Mouse (Mus musculus) retina, postnatal 7 days (tissue): ENCODE measurements at regions not wholly inside any gene's neighbourhood (a gene's known extent, or its start where the extent isn't known, plus 50 kb on each side); places are given as distances from the start of the nearest gene placed in this dataset.

Source experiments
- DNase-seq: peaks from one replicate; pipeline ENCODE4 v3.0.0-alpha.2; 2012; ENCODE audit warnings: low read depth, low spot score

DNA sequence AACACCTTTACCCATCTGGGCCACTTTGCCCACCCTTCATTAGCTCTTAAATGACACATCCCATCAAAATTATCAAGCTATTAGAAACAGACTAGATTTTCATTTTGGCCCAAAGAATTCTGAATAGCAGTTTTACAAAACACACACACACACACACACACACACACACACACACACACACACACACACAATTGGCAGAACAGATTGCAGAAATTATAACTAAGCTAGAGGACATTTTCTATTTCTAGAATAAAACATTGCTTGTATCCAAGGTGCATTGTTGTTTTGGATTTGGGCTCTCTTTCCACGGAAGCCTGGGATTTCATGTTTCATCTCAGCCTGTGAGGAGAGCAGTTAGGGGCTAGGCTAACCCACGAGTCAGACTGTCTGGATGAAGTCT, 455.1 kb downstream of the Etnk1 start:
- no peak for DNase-seq

DNA sequence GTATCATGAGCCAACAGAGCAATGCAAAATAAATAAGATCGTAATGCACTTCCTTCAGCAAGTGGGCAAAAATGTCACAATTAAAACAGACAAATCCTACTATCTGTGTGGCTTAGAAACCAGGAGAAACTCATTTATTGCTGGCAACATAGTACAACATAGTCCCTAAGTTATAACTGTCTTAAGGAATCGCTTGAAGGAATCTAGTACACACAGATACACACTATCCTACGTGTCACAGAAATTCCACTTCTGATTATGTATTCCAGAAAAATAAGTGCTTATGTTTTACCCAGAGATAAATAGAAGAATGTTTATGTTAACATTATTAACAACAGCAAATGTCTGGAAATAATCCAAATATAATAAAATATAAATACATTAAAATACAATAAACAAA, 457.9 kb downstream of the Etnk1 start:
- DNase-seq, result no peak

DNA sequence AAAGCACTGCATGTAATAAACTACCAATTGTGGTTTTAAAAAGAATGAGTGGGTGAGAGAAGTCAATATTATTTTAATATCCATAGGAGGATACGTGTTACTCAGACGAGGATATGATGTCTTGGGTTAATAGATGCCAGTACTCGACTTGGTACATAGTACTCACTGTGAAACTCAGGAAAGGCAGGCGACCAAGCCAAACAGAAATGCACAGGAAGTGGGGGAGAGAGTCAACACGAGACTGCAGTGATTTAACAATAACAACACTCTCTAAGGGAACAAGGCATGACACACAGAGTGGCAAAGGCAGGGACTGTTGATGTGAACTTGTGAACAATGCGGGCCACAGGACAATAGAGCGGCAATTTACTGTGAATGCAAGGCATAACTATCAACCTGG, 464.6 kb downstream of the Etnk1 start:
- DNase-seq, result no peak

GRCm38 (mm10) chr6:143633710-143634109, 466.7 kb downstream of the Etnk1 start:
- no peak for DNase-seq

GRCm38 (mm10) chr6:143634334-143634733, 467.3 kb downstream of the Etnk1 start:
- no peak for DNase-seq

DNA sequence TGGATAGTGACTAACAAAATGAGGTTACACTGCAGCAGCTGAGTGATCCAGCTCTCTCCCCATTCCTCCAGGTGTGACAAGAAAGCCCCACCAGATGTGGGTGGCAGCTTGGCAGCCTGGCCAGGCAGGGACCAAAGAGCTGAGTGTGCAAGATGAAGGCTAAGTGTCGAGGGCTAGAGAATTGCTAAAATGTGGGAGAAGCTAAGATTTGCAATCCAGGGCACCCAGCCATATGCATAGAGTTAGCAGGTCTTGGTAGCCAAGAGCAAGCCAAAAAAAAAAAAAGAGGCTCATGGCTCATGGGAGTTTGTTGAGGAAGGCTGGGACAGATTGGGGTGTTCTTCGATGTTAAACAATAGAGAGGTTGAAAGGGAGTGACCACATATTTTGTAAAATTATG, 468.0 kb downstream of the Etnk1 start:
- DNase-seq, result no peak

GRCm38 (mm10) chr6:143640652-143641051, 473.6 kb downstream of the Etnk1 start:
- no peak for DNase-seq

DNA sequence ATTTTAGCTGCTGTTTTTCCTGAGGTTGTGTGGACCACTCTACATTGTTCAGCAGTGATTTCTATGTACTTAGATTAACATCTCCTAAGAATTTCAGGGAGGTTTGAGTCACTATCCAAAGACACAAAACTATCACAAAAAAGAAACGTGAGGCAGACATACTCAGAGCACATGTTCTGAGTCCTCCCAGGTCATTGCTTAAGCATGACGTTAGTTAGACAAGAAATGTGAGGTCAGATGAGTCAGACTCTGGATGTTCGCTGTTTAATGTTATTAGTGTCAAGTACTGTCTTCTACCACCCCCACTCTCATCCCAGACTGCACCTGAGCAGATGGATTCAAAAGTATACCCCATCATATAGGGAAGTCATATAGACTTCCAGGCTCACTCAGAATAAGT, 475.0 kb downstream of the Etnk1 start:
- no peak for DNase-seq

DNA sequence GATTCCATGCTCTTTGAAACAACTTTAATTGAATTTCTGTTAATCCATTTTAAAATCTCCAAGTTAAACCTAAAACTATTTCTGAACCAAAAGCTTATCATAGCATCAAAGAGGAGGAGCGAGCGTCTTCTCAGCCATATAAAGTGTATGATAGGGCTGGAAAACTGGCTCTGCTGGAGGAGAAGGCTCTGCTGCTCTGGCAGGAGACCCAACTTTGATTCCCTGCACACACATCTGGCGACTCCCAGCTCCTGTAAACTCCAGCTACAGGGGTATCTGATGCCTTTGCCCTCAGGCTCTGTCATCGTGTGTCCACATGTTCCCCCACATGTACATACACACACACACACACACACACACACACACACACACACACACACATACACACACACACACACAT, 479.0 kb downstream of the Etnk1 start:
- no peak for DNase-seq

DNA sequence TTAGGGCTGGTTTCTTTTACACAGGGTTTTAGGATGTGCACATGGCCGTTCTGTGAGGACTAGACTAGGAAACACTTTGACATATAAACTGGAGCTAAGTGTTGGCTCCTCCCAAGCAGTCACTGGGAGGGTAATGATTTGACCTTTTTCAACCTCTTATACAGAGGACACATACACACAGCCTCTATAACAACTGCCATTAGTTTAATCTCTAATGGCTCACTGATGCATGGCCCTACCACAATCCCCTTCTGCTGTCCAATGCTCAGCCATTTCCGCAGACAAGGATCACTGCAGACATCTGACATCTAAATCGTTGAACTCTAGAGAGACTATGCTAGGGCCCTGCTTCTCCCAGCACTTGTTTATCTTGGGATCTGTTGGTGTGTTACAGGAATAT, 481.5 kb downstream of the Etnk1 start:
- DNase-seq, result no peak

DNA sequence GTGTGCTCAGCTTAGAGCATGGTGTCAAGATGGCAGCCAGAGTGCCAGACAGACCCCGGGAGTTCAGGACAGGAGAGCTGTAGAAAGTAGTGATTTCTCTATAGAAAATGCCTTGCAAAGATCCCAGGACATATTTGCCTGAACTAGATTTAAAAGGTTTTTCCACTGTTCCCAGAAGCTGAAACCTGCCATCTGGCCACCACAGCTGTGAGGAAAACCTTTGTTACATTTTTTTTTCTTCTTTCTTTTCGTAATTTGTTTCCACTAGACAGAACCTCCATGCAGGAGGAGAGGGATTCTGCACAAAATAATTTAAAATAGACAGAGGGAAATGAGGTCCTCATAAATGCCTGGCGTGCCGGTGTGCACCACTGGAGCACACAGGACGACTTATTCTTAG, 489.6 kb downstream of the Etnk1 start:
- no peak for DNase-seq

DNA sequence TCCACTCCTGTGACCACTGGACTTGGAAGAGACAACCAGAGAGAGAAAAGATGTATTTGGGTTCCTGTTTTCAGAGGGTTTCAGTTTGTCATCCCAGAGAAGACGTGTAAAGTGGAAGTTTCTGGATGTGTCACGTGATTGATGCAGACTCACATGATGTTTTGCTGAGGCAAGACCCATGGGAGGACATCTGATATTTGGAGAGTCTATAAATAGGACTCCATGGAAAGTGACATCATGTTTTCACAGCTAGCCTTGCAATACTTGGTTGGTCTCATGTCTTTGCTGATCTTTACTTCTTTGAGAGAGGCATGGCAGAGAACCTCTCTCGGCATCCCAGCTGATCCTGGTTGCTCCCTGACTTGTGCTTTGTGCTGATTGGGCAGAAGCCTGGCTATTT, 493.8 kb downstream of the Etnk1 start:
- DNase-seq, result no peak

DNA sequence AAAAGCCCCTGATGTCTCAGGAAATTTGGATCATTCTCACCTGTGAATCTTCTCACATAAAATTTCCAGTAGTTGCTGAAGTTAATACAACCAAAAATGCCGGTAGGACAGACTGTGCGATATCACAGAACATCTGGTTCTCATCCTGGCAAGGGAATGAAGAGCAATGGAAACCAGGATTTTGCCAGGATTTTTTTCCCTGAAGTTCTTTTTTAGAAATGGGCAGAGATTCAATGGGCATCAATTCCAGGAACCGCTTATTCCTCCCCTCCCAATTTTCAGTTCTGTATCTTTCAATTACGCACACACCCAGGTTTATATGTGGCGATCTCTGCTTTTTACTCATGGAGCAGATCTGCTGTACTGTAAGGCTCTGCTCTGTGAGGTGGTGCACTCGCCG, 496.3 kb downstream of the Etnk1 start:
- no peak for DNase-seq

DNA sequence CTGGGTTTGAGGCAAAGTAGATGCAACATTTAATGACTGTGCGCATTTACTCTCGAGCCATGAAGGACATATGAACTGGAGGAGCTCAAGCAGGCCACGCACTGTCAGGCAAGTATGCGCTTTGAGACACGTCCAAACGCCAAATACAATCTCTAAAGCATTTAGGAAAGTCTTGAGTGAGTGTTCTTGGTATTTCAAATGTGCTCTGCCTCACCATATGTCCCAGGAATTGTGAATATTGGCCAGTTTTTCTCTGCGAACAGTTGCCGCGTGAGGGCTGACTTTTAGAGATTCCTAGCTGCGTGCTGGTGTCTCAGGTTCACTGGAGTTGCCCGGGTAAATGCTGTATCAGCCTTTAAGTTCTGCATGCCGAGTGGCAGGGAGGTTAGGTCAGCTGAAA, 498.4 kb downstream of the Etnk1 start:
- DNase-seq, result no peak

DNA sequence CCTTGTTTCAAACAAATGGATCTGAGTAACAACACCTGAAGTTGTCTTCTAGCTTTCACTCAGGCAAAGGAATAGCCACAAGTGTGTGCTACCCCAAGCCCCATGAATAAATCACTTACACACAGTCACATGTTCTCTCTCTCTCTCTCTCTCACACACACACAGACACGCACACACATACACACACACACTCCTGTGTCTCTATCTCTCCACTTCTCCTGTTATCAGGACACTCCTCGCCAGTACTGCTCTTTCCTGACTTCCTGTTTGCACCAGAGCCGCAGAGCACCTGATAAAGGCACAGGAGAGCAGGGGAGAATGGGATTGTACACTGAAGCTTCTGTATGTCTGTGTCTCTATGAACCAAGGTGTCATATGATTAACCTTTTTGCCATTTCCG, 501.5 kb downstream of the Etnk1 start:
- DNase-seq, result no peak

DNA sequence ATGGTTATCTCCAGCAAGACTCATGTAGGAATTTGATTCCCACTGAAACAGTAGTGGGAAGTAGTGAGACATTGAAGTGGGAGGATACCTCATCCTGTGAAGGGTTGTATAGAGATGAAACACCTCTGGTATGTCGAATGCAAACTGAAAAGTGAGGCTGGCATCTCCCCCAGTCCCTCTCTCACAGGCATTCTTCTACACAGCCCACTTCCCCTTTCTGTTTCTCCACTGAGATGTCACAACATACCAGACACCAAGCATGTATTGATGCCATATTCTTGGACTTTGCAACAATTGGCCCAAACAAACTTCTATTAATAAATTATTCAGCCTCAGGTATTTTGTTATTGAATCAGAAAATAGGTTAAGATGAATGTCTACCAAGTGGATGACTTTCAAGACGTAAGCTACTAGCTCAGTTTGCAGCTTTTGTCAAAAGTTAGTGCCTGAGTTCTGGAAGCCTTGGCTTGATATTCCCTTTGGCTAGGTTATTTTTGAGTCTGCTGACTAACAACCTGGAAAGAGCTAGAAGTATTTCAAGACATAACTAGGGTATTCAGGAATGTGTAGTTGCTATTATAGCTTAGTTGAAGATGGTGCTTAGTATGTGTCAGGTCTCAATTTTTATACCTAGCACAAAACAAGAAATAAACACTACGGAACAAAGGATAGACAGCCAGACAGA, 502.6 kb downstream of the Etnk1 start:
- no peak for DNase-seq

- DNase-seq, result no peak
Measured at GRCm38 (mm10) chr6:143690131-143690530, 523.1 kb downstream of the Etnk1 start.

- no peak for DNase-seq
Measured at GRCm38 (mm10) chr6:143690866-143691265, 523.8 kb downstream of the Etnk1 start.

DNA sequence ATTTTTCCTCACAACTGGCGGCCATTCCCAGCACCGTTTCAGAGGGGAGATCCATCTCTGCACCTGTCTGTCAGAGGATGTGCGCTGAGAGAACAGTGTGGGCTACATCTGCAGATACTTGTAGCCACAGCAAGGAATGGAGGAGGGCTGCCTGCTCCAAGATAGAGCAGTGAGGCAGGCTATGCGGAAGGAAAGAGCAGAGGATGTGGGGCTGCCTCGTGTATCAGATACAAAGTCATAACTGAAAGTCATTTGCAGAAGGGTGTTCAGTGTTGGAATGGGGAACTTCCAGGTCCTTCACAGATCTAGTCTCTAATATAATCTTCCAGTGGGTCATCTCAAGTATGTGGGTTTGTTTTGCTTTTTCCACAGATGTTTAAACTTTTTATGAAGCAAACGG, 531.0 kb downstream of the Etnk1 start:
- no peak for DNase-seq

DNA sequence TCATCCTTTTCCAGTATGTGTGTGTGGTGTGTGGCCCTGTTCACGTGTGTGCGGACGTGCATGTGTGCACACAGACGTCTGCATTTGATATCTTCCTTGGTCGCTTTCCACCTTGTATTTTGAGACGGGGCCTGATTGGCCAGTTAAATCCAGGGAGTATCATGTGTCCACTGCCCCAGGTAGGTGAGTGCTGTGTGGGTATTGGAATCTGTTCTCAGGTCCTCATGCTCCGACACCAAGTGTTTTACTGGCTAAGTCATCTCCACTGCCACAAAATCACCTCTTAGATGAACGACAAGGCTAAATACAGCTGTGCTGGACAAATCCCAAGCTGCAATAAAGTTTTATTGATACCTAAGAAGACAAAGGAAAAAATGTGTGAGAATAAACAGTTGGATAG, 537.0 kb downstream of the Etnk1 start:
- no peak for DNase-seq

GRCm38 (mm10) chr6:143706451-143706850, 539.4 kb downstream of the Etnk1 start:
- DNase-seq, result no peak

- DNase-seq, result no peak
Measured at GRCm38 (mm10) chr6:143714461-143714860, 547.4 kb downstream of the Etnk1 start.

- DNase-seq, result no peak
Measured at GRCm38 (mm10) chr6:143750074-143750473, 583.1 kb downstream of the Etnk1 start.
